Mouse (Mus musculus): ENCODE measurements at regions not wholly inside any gene's neighbourhood (a gene's known extent, or its start where the extent isn't known, plus 50 kb on each side); places are given as distances from the start of the nearest gene placed in this dataset.

- TF ChIP-seq CTCF (IDR thresholded peaks at IDR 0.05; ENCODE audit: low read depth, low read length) (no peak), POLR2A (IDR thresholded peaks at IDR 0.05; ENCODE audit: extremely low read depth, insufficient read depth, low read length) (no peak)
Measured at GRCm38 (mm10) chr6:51067332-51067731, 365.1 kb upstream of the Nfe2l3 start.
